Comparison of ENCODE assay signal across 8 mouse cellular contexts in the genomic region with DNA sequence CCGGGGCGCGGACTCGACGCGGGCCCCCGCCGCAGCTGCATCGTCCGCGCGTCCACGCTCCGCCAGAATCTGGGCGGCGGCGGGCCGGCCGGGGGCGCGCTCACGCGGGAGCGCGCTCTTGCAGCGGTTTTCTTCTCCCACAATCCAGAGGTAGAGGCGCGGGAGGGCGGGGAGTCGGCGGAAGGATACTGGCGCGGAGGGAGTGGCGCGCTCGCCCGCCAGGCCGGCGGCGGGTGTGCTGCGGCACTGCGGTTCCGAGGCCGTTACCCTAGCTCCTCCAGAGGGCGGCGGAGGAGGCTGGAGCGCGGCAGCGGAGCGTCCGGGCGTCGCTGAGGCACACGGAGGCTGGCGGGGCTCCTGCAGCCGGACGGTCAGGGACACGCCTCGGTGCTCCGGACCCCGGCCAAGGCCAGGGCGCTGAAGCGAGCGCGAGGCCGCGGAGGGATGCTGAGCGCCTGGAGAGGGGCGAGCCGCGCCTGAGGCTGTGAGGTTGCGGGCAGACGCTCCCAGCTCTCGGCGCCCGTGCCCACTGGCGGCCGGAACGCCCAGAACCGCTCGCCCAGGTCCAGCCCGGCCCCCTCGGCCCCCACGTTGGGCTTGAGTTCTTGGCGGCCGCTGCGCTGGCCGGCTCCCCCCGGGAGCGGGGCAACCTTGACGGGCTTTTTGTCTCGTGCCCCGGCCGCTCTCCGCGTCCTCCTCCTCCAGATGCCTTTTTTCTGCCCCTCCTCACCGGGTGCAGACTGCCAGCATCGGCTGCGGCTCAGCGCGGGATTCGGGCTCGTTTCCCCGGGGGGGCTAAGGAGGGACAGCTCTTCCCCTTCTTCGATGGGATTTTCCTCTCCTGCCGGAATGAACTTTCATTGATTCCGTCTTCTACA. TPM values are rescaled to one million over a fixed set of nuclear protein-coding genes. Genes with fewer than 3 reads are reported as not detected.
DNase-seq lines count a peak whose midpoint lies in the region; ATAC-seq and TF ChIP-seq lines count a peak whose summit lies in the region.

Ccdc88a (plus strand) TSS at position 263 of the 878 bp plus-strand sequence.

- POLR2A ChIA-PET in Patski (lab: Charles Lee): interaction anchor here (0.6 kb wide), 1 partner anchor 391 kb away, joined by 3 read pairs; no protein-coding TSS in a partner anchor

- H3K4me1 ChIP-seq in hindbrain, embryonic 13.5 days (replicated peaks): peaks cover 23% of the 10 kb centered on the region

- TF ChIP-seq CTCF in Patski (IDR thresholded peaks at IDR 0.05): peak; percentile 79

- H3K27me3 ChIP-seq in Patski: peaks cover 32% of the 10 kb centered on the region
- H3K27me3 ChIP-seq in hindbrain, embryonic 13.5 days: no peaks in the 10 kb centered on the region

- under 1% methylated on average over 77 of the region's 107 CpGs for WGBS in hindbrain, embryonic 13.5 days

- peak within 1 kb of the TSS; percentile 61 for H3K4me2 ChIP-seq in hindbrain, embryonic 13.5 days

- peak within 1 kb of the TSS; percentile 95 for H3K4me3 ChIP-seq in hindbrain, embryonic 13.5 days

- peaks cover 6% of the 10 kb centered on the region for H3K36me3 ChIP-seq in hindbrain, embryonic 13.5 days

- in situ Hi-C loops in Patski (cut with MboI; ENCODE audit: low pct_unique_long_range_greater_than_20kb): no loop called here

- peak; percentile 97 for ATAC-seq in Patski
- ATAC-seq in hindbrain, embryonic 13.5 days (ENCODE audit: low FRiP score): peak; percentile 96

- H3K9me3 ChIP-seq in hindbrain, embryonic 13.5 days: no peaks in the 10 kb centered on the region

- CTCF ChIA-PET in Patski (lab: Charles Lee): no interaction called here

- H3K9ac ChIP-seq in hindbrain, embryonic 13.5 days: peak within 1 kb of the TSS; percentile 98

- peak within 1 kb of the TSS; percentile 99 for H3K27ac ChIP-seq in hindbrain, embryonic 13.5 days

- DNase-seq in Patski (ENCODE audit: low read depth, low spot score): peak; percentile 75
- peak; percentile 95 for DNase-seq in cerebellum, postnatal 14 days
- peak; percentile 95 to 98 for DNase-seq in frontal cortex, postnatal 14 days (ENCODE audit: low spot score in 2 of 2)
- DNase-seq in layer of hippocampus, postnatal 25 days (ENCODE audit: extremely low spot score in 1 of 2, low spot score in 1 of 2): peak; percentile 94 to 98
- peak; percentile 94 for DNase-seq in lung, postnatal 25 days (ENCODE audit: low spot score)
- DNase-seq in retina, embryonic 14.5 days (ENCODE audit: low spot score): peak; percentile 97
- DNase-seq in thymus, postnatal 4 days: peak; percentile 97

RNA-seq across cellular contexts. Expression of gene Ccdc88a, which starts in this region (rescaled TPM):
- 11.5 TPM for polyA plus RNA-seq in Patski (2021)
- 72.7 and 77.0 TPM in 2 replicates for polyA plus RNA-seq in hindbrain, embryonic 13.5 days (2015; fragmentation: Nextera tagmentation; extraction: Ambion mirVana)
- 10 to 100 TPM; 59.4 to 70.6 TPM for total RNA-seq in layer of hippocampus, postnatal 25 days (2021)

Comparison
In these comparisons a context has a peak if more than half of its experiments do, and no peak if none do; other contexts are left out.
1. Peak in every context shown above with its lines: DNase-seq, ATAC-seq, H3K4me3 ChIP-seq and H3K27ac ChIP-seq.